Mouse (Mus musculus) spleen, postnatal 0 days (tissue): ENCODE data around the gene Casp8. TPM values are rescaled to one million over a fixed set of nuclear protein-coding genes. Genes with fewer than 3 reads are reported as not detected.

Experiments used
- polyA plus RNA-seq: library from polyadenylated mRNA; unstranded; fragments of >200 nt; fragmentation: Nextera tagmentation; extraction: Ambion mirVana; gene quantifications from 2 replicates; pipeline ENCODE4 v1.2.1, GENCODE M21; 2015

The Casp8 gene
- 19.6 and 25.0 TPM in 2 replicates for polyA plus RNA-seq

DNA sequence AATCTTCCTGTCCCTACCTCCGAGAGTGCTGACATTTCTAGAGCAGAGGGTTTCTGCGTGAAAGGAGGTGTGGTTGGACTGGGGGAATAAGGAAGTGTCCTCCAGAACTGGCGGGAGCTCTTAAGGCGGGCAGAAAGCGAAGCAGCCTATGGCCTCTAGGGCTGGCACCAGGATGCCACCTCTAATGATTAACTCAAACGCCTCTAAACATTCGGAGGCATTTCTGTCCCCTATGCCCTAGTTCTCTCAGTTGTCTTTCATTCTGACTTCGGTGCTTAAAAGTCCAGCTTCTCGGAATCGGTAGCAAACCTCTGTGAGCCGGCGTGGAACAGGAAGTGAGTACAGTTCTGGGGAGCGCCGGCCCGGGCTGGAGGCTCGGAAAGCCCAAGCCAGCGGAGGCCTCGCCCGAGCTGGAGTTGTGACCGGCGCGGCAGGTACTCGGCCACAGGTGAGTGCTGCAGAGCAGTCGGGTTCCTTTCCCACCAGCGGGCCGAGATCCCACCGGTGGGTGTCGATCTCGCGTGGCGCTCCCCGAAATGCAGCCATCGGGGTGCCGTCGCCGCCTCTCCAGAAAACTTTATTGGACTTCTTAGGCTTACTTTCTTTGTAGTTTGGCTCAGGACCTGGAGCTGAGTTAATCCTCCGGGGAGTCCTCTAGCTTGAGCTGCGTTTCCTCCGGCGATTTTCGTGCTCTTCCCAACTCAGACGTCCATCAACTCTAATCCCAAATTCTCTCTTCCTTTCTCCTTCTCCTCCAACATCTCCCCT, at the start of gene Casp8:
Gene Casp8, plus strand, starts transcription at position 84 of the 768 bp plus-strand sequence.

Other genes starting within 250 kb of the Casp8 start
- gene Fam126b, start 209.1 kb upstream of the Casp8 start, polyA plus RNA-seq = 3.7 and 4.4 TPM in 2 replicates
- 167 and 170 TPM in 2 replicates for gene Ndufb3, start 209.0 kb upstream of the Casp8 start, polyA plus RNA-seq
- gene Als2cr12, start 99.4 kb upstream of the Casp8 start, polyA plus RNA-seq = 0.13 TPM in 1 of 2 replicates, not detected in the other
- gene Cflar, start 83.9 kb upstream of the Casp8 start, polyA plus RNA-seq = 27.2 and 31.4 TPM in 2 replicates
- 46.7 and 51.2 TPM in 2 replicates for gene Trak2, start 178.1 kb downstream of the Casp8 start, polyA plus RNA-seq
- 57.1 and 58.9 TPM in 2 replicates for gene Stradb, start 178.1 kb downstream of the Casp8 start, polyA plus RNA-seq